Mouse (Mus musculus): ENCODE measurements around the gene Cd200r2. TPM values are rescaled to one million over a fixed set of nuclear protein-coding genes. Genes with fewer than 3 reads are reported as not detected.
"Not testable (repeated sequence)": the region's sequence is repeated elsewhere in the genome, so short reads cannot be mapped to it uniquely, and the experiment has no call there.

Gene Cd200r2
- not detected in 2 replicates for polyA plus RNA-seq (2012; rRNA removed)

- WGBS: 87% methylated on average over 2 of the region's 2 CpGs
- H3K27me3 ChIP-seq (ENCODE audit: control insufficient read depth, insufficient read depth, low read length): no peaks in the 10 kb centered on the region
- no peak within 1 kb of the TSS for H3K4me3 ChIP-seq (ENCODE audit: control insufficient read depth, insufficient read depth, low read length)
- no peak for DNase-seq
- no peaks in the 10 kb centered on the region for H3K36me3 ChIP-seq (ENCODE audit: control insufficient read depth, insufficient read depth, low read length)
- H3K4me1 ChIP-seq (replicated peaks; ENCODE audit: control insufficient read depth, insufficient read depth, low read length): no peaks in the 10 kb centered on the region
- no peak for TF ChIP-seq CTCF (IDR thresholded peaks at IDR 0.05; ENCODE audit: borderline replicate concordance, control insufficient read depth, extremely low read depth, insufficient read depth, low read length, poor library complexity)
- TF ChIP-seq POLR2A (IDR thresholded peaks at IDR 0.05; ENCODE audit: control insufficient read depth, extremely low read depth, insufficient read depth, low read length, poor library complexity): no peak
- H3K27ac ChIP-seq (ENCODE audit: control insufficient read depth, insufficient read depth, low read length): no peak within 1 kb of the TSS
Observed at GRCm38 (mm10) chr16:44866797-44867196, at the start of gene Cd200r2. Gene Cd200r2 (plus strand): TSS chr16:44867097.

DNA sequence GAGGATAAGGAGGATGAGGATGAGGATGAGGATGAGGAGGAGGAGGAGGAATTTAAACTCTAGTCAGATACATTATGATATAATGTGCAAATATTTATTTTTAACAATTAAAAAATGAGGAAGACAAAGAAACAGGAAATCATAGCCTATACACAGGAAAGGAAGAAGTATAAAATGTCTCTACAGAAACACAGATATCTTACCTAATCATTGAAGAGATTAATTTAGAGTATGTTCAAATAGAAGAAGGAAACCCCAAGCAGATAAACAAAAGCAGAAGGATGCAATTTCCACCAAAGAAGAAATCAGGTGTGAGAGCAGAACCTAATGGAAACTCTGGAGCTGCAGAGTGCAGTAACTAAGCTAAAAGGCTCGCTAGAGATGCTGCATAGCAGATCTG lies 48.9 kb upstream of the Cd200r2 start:
- Histone ChIP-seq H3K27ac (ENCODE audit: control insufficient read depth, insufficient read depth, low read length) (no peak overlapping the region), H3K4me3 (ENCODE audit: control insufficient read depth, insufficient read depth, low read length) (no peak overlapping the region), H3K4me1 (replicated peaks; ENCODE audit: control insufficient read depth, insufficient read depth, low read length) (no peaks in the 10 kb centered on the region), H3K36me3 (ENCODE audit: control insufficient read depth, insufficient read depth, low read length) (no peaks in the 10 kb centered on the region), H3K27me3 (ENCODE audit: control insufficient read depth, insufficient read depth, low read length) (no peaks in the 10 kb centered on the region)
- DNase-seq: no peak
- 86% methylated on average over 1 of the region's 1 CpGs for WGBS
- no peak for TF ChIP-seq CTCF (IDR thresholded peaks at IDR 0.05; ENCODE audit: borderline replicate concordance, control insufficient read depth, extremely low read depth, insufficient read depth, low read length, poor library complexity)
- TF ChIP-seq POLR2A (IDR thresholded peaks at IDR 0.05; ENCODE audit: control insufficient read depth, extremely low read depth, insufficient read depth, low read length, poor library complexity): no peak

- no peaks in the 10 kb centered on the region for H3K36me3 ChIP-seq (ENCODE audit: control insufficient read depth, insufficient read depth, low read length)
- TF ChIP-seq POLR2A (IDR thresholded peaks at IDR 0.05; ENCODE audit: control insufficient read depth, extremely low read depth, insufficient read depth, low read length, poor library complexity) (no peak), CTCF (IDR thresholded peaks at IDR 0.05; ENCODE audit: borderline replicate concordance, control insufficient read depth, extremely low read depth, insufficient read depth, low read length, poor library complexity) (no peak)
- no peaks in the 10 kb centered on the region for H3K27me3 ChIP-seq (ENCODE audit: control insufficient read depth, insufficient read depth, low read length)
- 68% methylated on average over 4 of the region's 4 CpGs for whole genome bisulfite sequencing
- H3K4me3 ChIP-seq (ENCODE audit: control insufficient read depth, insufficient read depth, low read length): no peak overlapping the region
- H3K4me1 ChIP-seq (replicated peaks; ENCODE audit: control insufficient read depth, insufficient read depth, low read length): no peaks in the 10 kb centered on the region
- no peak for DNase-seq
- H3K27ac ChIP-seq (ENCODE audit: control insufficient read depth, insufficient read depth, low read length): no peak overlapping the region
Observed at GRCm38 (mm10) chr16:44820545-44820944, 46.4 kb upstream of the Cd200r2 start.

GRCm38 (mm10) chr16:44832286-44832685 lies 34.6 kb upstream of the Cd200r2 start:
- H3K27me3 ChIP-seq (ENCODE audit: control insufficient read depth, insufficient read depth, low read length): no peaks in the 10 kb centered on the region
- TF ChIP-seq CTCF (IDR thresholded peaks at IDR 0.05; ENCODE audit: borderline replicate concordance, control insufficient read depth, extremely low read depth, insufficient read depth, low read length, poor library complexity): no peak
- no peak for TF ChIP-seq POLR2A (IDR thresholded peaks at IDR 0.05; ENCODE audit: control insufficient read depth, extremely low read depth, insufficient read depth, low read length, poor library complexity)
- WGBS: 80% methylated on average over 3 of the region's 3 CpGs
- no peak overlapping the region for H3K4me3 ChIP-seq (ENCODE audit: control insufficient read depth, insufficient read depth, low read length)
- no peak for DNase-seq
- H3K36me3 ChIP-seq (ENCODE audit: control insufficient read depth, insufficient read depth, low read length): no peaks in the 10 kb centered on the region
- no peak overlapping the region for H3K27ac ChIP-seq (ENCODE audit: control insufficient read depth, insufficient read depth, low read length)
- H3K4me1 ChIP-seq (replicated peaks; ENCODE audit: control insufficient read depth, insufficient read depth, low read length): no peaks in the 10 kb centered on the region

DNA sequence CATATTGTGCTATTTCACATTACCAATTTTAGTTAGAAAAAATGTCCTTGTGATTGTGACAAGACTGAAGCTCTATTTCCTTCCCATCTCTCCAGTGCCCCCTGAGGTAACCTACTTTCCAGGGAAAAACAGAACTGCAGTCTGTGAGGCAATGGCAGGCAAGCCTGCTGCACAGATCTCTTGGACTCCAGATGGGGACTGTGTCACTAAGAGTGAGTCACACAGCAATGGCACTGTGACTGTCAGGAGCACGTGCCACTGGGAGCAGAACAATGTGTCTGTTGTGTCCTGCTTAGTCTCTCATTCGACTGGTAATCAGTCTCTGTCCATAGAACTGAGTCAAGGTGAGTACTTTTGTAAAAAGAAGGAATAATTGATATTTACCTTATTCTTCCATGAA lies 33.7 kb upstream of the Cd200r2 start:
- H3K4me3 ChIP-seq (ENCODE audit: control insufficient read depth, insufficient read depth, low read length); H3K27me3 ChIP-seq (ENCODE audit: control insufficient read depth, insufficient read depth, low read length); H3K27ac ChIP-seq (ENCODE audit: control insufficient read depth, insufficient read depth, low read length); DNase-seq; H3K4me1 ChIP-seq (replicated peaks; ENCODE audit: control insufficient read depth, insufficient read depth, low read length); H3K36me3 ChIP-seq (ENCODE audit: control insufficient read depth, insufficient read depth, low read length): not testable (repeated sequence)
- WGBS: 83% methylated on average over 2 of the region's 2 CpGs

DNA sequence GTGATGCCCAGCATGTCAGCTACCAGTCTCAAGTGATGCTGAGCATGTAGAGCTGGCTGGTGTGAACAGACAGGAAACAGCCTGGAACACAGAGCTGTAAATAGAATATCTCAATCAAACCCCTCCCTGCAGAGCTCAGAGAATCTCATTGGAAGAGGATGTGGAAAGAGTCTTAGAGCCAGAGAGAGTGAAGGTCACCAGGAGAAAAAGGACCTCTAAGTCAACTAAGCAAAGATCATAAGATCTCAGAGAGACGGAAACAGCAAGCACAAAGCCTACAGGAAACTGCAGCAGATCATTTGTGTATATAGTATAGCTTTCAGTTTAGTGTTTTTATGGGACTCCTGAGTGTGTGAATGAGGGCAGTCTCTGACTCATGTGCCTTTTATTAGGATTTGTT lies 8.3 kb downstream of the Cd200r2 start:
- 81% methylated on average over 1 of the region's 1 CpGs for WGBS
- H3K27ac ChIP-seq (ENCODE audit: control insufficient read depth, insufficient read depth, low read length): no peak overlapping the region

DNA sequence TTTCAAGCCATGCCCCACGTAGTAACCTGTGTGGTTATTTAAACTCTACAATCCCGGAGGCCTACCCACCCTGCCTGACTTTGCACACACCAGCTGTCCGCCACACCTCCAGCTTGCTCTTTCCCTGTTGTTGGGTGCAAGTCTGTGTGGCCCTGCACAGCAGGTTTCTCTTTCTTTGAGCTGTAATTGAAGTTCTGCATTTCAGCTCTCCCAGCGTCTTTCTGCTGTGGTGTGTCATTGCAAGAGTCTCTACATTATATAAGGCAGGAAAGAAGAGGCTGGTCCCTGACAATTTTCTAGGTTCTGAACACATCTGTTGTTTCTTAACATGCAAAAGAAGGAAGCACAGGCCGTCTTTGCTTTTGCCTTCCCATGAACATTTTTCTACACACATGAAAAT lies 9.7 kb downstream of the Cd200r2 start:
- TF ChIP-seq CTCF (IDR thresholded peaks at IDR 0.05; ENCODE audit: borderline replicate concordance, control insufficient read depth, extremely low read depth, insufficient read depth, low read length, poor library complexity): no peak
- no peak for TF ChIP-seq POLR2A (IDR thresholded peaks at IDR 0.05; ENCODE audit: control insufficient read depth, extremely low read depth, insufficient read depth, low read length, poor library complexity)
- DNase-seq: no peak
- WGBS: 42% methylated on average over 5 of the region's 5 CpGs
- Histone ChIP-seq H3K4me3 (ENCODE audit: control insufficient read depth, insufficient read depth, low read length) (no peak overlapping the region), H3K36me3 (ENCODE audit: control insufficient read depth, insufficient read depth, low read length) (no peaks in the 10 kb centered on the region), H3K27ac (ENCODE audit: control insufficient read depth, insufficient read depth, low read length) (no peak overlapping the region), H3K4me1 (replicated peaks; ENCODE audit: control insufficient read depth, insufficient read depth, low read length) (no peaks in the 10 kb centered on the region), H3K27me3 (ENCODE audit: control insufficient read depth, insufficient read depth, low read length) (no peaks in the 10 kb centered on the region)

More for the DNA sequence above, 8.3 kb downstream of the Cd200r2 start:
- H3K27me3 ChIP-seq (ENCODE audit: control insufficient read depth, insufficient read depth, low read length): no peaks in the 10 kb centered on the region
- H3K4me1 ChIP-seq (replicated peaks; ENCODE audit: control insufficient read depth, insufficient read depth, low read length): no peaks in the 10 kb centered on the region
- H3K4me3 ChIP-seq (ENCODE audit: control insufficient read depth, insufficient read depth, low read length): no peak overlapping the region
- TF ChIP-seq CTCF (IDR thresholded peaks at IDR 0.05; ENCODE audit: borderline replicate concordance, control insufficient read depth, extremely low read depth, insufficient read depth, low read length, poor library complexity) (no peak), POLR2A (IDR thresholded peaks at IDR 0.05; ENCODE audit: control insufficient read depth, extremely low read depth, insufficient read depth, low read length, poor library complexity) (no peak)
- no peaks in the 10 kb centered on the region for H3K36me3 ChIP-seq (ENCODE audit: control insufficient read depth, insufficient read depth, low read length)
- DNase-seq: no peak

Data from thymus, adult 2 months (tissue).